Mouse (Mus musculus): Measurements from ENCODE around the gene Bod1.

Gene Bod1

GRCm38 (mm10) chr11:31671354-31672169 is at the start of gene Bod1:
Bod1 (minus strand) TSS chr11:31671885.
- peak; percentile 88 for DNase-seq (ENCODE audit: low spot score in 2 of 2)

GRCm38 (mm10) chr11:31719090-31719489 is 47.4 kb upstream of the Bod1 start:
- no peak for DNase-seq (ENCODE audit: low spot score in 2 of 2)

GRCm38 (mm10) chr11:31717926-31718735 is 46.4 kb upstream of the Bod1 start:
- no peak for DNase-seq (ENCODE audit: low spot score in 2 of 2)

GRCm38 (mm10) chr11:31713641-31714121 is 42.0 kb upstream of the Bod1 start:
- DNase-seq (ENCODE audit: low spot score in 2 of 2): no peak

GRCm38 (mm10) chr11:31713116-31713515 is 41.4 kb upstream of the Bod1 start:
- DNase-seq (ENCODE audit: low spot score in 2 of 2): no peak

GRCm38 (mm10) chr11:31707771-31708170 is 36.1 kb upstream of the Bod1 start:
- DNase-seq (ENCODE audit: low spot score in 2 of 2): no peak

- DNase-seq (ENCODE audit: low spot score in 2 of 2): no peak
Measured at GRCm38 (mm10) chr11:31703173-31703572, 31.5 kb upstream of the Bod1 start.

GRCm38 (mm10) chr11:31701901-31702300 is 30.2 kb upstream of the Bod1 start:
- DNase-seq (ENCODE audit: low spot score in 2 of 2): no peak

- no peak for DNase-seq (ENCODE audit: low spot score in 2 of 2)
Measured at GRCm38 (mm10) chr11:31699502-31699901, 27.8 kb upstream of the Bod1 start.

- DNase-seq (ENCODE audit: low spot score in 2 of 2): no peak
Measured at GRCm38 (mm10) chr11:31694801-31695200, 23.1 kb upstream of the Bod1 start.

GRCm38 (mm10) chr11:31694109-31694508 is 22.4 kb upstream of the Bod1 start:
- DNase-seq (ENCODE audit: low spot score in 2 of 2): no peak

- no peak for DNase-seq (ENCODE audit: low spot score in 2 of 2)
Measured at GRCm38 (mm10) chr11:31693322-31693721, 21.6 kb upstream of the Bod1 start.

- no peak for DNase-seq (ENCODE audit: low spot score in 2 of 2)
Measured at GRCm38 (mm10) chr11:31688956-31689355, 17.3 kb upstream of the Bod1 start.

- DNase-seq (ENCODE audit: low spot score in 2 of 2): no peak
Measured at GRCm38 (mm10) chr11:31684913-31685567, 13.4 kb upstream of the Bod1 start.

- no peak for DNase-seq (ENCODE audit: low spot score in 2 of 2)
Measured at GRCm38 (mm10) chr11:31684126-31684525, 12.4 kb upstream of the Bod1 start.

- DNase-seq (ENCODE audit: low spot score in 2 of 2): no peak
Measured at GRCm38 (mm10) chr11:31679840-31680381, 8.2 kb upstream of the Bod1 start.

GRCm38 (mm10) chr11:31677309-31677708 is 5.6 kb upstream of the Bod1 start:
- no peak for DNase-seq (ENCODE audit: low spot score in 2 of 2)

- no peak for DNase-seq (ENCODE audit: low spot score in 2 of 2)
Measured at GRCm38 (mm10) chr11:31676661-31677252, 5.1 kb upstream of the Bod1 start.

GRCm38 (mm10) chr11:31675430-31675829 is 3.7 kb upstream of the Bod1 start:
- peak in 1 of 2 experiments; percentile 55 for DNase-seq (ENCODE audit: low spot score in 2 of 2)

GRCm38 (mm10) chr11:31672170-31672563 is 482 bp upstream of the Bod1 start:
- peak in 1 of 2 experiments; percentile 25 for DNase-seq (ENCODE audit: low spot score in 2 of 2)

GRCm38 (mm10) chr11:31670468-31670921 is 1.2 kb downstream of the Bod1 start:
- no peak for DNase-seq (ENCODE audit: low spot score in 2 of 2)

All from thymus, postnatal 10 days (tissue).